Mouse (Mus musculus): ENCODE measurements around the gene Bnc1.

The Bnc1 gene

DNA sequence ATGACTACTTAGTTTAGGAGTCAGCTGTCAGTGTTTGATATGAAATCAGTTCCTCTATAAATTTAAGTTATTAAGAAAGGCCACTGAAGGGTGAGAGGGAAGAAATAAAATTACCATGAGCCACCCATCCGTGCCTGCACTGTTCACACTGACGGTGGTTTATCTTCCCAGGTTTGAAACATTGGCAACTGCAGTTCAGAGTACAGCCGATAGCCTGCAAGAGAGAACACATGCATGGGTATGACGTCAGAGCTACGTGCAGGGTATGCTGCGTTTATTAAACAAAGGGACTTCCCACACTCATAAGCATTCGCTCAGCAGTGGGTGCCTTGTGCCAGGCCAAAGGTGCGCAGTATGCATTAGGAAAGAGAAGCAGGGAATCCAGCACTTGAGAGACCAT, 13.8 kb downstream of the Bnc1 start:
- in situ Hi-C loops (cut with MboI; ENCODE audit: unreplicated experiment in 2 of 2) = no loop called here

DNA sequence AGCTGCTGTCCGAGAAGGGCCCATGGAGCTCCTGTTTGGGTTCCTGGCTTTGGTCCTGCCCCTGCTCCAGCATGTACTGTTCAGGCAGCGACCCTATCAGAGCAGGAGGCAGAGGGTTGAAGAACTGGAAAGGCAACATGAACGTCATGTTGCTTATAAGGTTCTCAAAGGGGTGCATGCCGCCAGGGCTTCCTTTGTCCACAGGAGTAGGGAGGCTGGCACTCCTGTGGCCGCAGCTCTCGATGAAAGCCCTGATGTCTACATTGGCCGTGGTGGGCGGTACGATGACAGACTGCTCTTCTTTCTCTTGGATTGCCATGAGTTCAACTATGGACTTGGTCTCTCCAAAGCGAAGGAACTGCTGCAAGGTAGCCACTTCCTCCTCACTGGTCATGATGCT, 17.5 kb downstream of the Bnc1 start:
- in situ Hi-C loops (cut with MboI; ENCODE audit: unreplicated experiment in 2 of 2) = no loop called here

DNA sequence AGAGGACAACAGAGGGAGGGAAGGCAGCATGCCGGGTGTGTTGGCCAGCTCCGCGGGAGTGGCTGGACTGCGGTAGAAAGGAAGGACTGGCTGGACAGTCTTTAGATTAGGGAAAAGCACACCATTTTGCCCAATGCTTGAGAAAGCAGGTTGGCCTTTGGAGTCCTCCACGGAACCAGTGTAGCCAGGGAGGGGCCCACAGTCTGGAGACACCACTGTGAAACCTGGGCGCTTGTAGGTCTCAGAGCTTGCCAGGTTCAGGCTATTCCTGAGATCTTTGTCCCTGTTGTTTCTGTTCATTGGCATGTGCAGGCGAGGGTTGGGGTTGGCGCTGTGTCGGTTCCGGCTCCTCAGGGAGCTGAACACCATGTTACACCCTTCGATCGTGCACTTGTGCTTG, 18.2 kb downstream of the Bnc1 start:
- in situ Hi-C loops (cut with MboI; ENCODE audit: unreplicated experiment in 2 of 2) = no loop called here

DNA sequence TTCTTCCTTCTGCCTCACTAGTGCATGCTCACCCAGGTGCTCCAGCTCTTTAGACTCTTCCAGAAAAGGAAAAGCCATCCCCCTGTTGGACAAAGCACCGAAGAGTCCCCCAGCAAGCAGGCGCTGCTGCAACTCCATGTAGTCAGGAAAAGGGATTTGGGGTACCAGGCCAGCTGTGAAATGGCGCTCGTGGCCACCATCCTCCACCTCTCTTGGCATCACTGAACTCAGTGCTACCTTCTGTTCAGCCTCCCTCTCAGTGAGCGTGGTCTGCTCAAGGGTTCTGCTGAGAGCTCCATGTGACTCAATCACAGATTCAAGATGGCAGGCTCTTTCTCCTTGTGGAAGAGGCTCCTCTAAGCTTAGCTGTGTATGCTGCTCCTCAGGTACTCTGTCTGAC, 18.8 kb downstream of the Bnc1 start:
- in situ Hi-C loops (cut with MboI; ENCODE audit: unreplicated experiment in 2 of 2) = no loop called here

DNA sequence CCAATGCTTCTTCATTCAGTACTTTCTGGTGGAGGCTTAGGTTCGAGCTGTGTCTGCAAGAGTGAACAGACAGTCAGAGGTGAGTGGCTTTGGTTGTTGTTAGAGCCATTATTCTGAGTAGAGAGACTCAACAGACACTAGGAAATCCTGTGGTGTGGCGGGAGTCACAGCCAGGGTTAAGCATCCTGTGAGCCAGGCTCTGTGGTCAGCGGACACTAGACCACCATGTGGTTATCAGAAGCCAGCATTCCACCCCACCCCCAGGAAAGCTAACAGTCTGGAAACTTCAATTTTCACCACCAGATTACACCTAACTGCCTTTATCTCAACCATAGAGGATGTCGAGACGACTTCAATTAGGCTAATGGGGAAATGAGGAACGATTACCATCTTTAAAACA, 23.1 kb downstream of the Bnc1 start:
- in situ Hi-C loops (cut with MboI; ENCODE audit: unreplicated experiment in 2 of 2) = loop anchor here in 1 of 2 experiments (10.0 kb wide), 1 partner anchor 1586 kb away; no protein-coding TSS in a partner anchor

DNA sequence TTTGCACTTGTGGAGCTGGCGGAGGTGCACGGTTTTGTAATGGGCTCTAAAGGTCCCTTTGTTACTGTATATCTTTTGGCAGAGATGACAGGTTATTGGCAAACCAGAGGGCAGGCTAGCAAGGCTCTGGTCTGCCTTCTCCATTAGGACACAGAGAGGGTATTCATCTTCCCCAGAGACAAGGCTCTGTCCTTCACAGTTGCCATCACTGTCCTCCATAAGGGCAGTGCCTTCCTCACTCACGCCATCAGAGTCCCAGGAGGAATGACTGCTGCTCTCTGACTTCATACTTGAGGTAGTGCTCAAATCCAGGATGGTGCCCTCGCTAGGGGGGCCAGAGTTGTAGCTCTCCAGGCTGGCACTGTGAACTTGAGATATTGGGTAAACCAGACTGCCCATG, 23.6 kb downstream of the Bnc1 start:
- in situ Hi-C loops (cut with MboI; ENCODE audit: unreplicated experiment in 2 of 2) = loop anchor here in 1 of 2 experiments (10.0 kb wide), 1 partner anchor 1586 kb away; no protein-coding TSS in a partner anchor

DNA sequence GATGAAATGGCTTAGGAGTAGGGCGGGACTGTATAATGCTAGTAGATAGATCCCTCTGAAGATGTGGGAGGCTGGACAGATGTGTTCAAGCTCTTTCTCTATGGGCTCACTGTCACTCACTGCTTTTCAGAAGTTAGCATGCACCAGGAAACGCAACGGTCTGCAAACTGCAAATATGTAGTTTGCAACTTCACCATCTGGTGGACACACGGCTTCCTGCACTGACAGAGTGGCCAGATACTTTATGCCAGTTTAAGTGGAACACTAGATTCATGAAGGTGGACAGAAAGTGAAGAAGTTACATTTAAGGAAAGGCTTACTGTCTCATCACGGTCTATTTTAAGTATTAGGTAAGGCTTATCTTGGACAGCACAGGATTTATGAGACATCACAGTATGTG, 25.9 kb downstream of the Bnc1 start:
- in situ Hi-C loops (cut with MboI; ENCODE audit: unreplicated experiment in 2 of 2) = loop anchor here in 1 of 2 experiments (10.0 kb wide), 1 partner anchor 1589 kb away; no protein-coding TSS in a partner anchor

DNA sequence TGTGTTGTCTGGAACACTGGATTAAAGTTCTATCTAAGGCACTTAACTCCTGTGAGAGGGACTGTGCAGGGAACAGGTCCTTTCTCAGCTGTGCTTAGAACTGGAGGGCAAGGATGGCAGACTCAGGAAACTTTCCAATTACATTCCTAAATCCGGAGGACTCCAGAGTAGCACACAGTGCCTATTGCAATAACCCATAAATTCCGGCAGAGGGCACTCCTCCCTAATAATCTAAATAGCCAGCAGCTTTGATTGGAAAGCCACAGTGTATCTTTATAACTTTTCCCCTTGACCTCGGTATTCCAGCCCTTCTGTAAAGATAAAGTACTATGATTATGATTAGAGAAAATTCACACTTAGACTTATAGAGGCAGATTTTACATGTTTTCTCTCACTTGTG, 32.4 kb downstream of the Bnc1 start:
- in situ Hi-C loops (cut with MboI; ENCODE audit: unreplicated experiment in 2 of 2) = loop anchor here (5.0 to 10.0 kb wide), 7 partner anchors 85 to 1595 kb away; partner anchors contain the start of gene 3110040N11Rik (in 1 of the 2)

DNA sequence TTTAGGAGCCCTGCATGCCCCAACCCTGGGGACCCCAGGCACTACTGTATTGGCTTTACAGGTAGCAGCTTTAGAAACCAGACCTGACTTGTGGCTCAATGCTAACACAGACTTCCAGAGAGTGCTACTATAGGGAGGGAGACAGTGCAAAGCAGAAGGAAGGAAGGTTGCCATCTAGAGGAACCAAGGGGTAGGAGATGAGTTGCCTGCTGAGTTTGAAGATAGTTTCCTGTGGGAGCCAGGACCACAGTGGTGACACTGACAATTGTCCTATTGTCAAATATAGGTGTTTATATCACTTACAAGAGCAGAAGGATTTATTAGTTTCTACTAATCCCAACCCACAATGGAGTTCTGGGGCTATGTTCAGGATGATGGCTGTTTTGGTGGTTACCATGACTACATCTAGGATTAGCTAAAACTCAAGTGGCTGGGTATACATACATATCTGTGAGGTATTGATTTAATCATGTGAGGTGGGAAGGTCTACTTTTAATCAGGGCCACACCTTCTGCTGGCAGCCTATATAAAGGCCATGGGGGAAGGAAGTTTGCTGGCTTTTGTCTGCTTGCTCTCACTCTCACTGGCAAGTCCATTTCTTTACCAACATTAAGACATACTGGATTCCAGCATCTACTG, 37.8 kb downstream of the Bnc1 start:
- in situ Hi-C loops (cut with MboI; ENCODE audit: unreplicated experiment in 2 of 2) = loop anchor here (5.0 to 10.0 kb wide), 4 partner anchors 80 to 310 kb away; partner anchors contain the start of gene 3110040N11Rik (in 2 of the 2)

DNA sequence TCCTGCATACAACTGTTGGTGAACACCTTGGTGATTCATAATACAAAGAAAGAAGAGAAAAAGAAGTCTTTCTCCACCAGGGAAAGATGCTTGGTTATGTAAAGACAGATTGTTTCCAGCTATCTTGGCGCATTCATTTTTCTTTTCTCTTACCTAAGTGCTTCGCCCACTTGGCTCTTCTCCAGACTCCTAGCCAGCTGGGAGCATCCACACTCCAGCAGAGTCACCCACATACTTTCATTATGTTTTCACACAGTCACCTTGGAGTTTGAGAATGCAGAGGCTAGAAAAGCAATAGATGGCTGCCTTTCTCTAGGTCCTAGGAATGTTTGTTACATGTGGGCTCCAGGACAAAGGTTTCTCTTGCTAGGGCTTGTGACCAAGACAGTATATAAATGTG, 41.6 kb downstream of the Bnc1 start:
- in situ Hi-C loops (cut with MboI; ENCODE audit: unreplicated experiment in 2 of 2) = loop anchor here (5.0 to 10.0 kb wide), 4 partner anchors 76 to 314 kb away; partner anchors contain the start of gene 3110040N11Rik (in 2 of the 2)

DNA sequence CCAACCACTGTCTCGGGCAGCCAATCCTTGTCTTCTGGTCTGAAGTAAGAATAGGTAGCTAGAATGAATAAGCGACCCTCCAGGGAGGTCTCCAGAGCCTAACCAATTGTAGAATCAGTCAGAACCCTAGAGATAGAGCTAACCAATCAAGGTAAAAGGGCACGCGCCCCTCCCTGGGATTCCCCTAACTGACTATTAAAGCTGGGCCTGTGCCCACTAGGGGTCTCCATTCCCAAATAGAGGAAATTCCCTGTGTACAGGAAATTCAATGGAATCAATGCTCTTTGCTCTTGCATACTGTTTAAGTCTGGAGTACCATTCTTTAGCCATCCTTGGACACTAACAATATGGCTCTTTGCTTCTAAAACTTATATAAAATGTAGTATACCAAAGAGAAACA, 46.7 kb downstream of the Bnc1 start:
- in situ Hi-C loops (cut with MboI; ENCODE audit: unreplicated experiment in 2 of 2) = no loop called here

DNA sequence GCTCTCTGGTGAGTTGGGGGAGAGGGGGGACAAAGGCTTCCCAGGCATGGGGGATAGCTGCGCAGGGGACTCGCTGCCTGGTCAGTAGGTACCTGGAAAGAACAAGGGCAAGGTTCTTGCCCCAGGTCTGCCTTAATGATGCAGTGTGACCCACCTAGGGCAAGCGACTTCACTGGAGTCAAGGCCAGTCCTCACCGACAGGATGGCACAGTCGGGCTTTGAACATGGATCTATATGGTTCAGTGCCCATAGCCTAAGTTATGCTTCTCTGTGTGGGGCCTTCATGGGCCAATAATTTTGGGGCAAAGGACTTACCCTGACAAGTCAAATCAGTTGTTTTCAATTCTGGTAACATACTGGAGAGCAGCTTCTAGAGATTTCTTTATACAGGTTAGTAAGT, 57.3 kb downstream of the Bnc1 start:
- in situ Hi-C loops (cut with MboI; ENCODE audit: unreplicated experiment in 2 of 2) = no loop called here

DNA sequence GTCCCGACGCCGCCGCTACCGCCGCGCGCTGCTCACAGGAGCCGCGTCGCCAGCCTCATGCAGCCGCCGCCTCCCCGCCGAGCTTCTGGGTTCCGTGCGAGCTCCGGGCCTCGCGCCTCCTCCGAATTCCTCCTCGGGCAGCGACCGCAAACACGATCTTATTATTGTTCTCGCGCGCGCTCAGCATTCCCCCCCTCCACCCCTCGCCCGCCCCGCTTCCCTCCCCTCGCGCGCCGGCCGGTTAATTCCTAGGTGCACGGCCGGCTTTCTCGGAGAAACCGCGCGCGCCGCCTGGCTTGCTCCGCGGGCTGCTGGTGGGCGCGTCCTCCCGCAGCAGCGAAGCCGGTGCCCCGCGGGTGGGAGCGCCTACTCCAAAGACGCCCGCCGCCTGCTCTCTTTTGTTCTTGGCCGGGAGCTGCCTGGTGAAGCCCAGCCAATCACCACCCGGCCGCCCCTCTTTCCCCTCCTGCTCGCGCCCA, 57.8 kb downstream of the Bnc1 start, which contains the start of gene Hdgfl3:
TSS of gene Hdgfl3 (minus strand) at position 207 of the 479 bp plus-strand sequence.
- in situ Hi-C loops (cut with MboI; ENCODE audit: unreplicated experiment in 2 of 2) = no loop called here

DNA sequence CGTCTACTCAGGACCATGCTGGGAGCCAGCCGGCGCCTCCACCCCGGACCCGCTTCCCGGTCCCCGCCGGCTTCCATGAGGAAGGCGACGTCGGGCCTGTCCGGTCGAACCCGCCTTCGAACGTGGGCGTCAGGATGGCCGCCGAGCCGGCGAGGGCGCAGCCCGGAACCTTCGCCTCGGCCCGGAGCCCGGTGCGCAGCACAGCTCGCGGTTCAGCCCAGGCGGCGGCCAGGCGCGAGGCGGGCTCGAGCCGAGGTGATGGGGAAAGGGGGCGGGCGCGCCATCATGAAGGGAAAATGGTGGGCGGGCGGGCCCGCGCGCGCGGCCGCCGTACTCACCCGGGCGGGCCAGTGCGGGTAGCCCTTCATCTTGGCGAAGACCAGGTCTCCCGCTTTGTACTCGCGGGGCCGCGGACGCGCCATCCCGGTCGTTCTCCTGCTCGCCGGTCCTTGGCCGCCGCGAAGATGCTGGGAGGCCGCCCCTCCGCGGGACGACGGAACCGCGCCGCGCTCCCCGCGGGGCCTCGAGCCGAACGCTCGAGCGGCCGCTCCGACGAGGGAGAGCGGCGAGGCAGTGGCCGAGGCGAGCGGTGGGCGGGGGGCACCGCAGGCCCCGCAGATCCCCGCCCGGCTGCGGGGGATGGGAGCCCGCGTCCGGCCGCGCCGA, 58.4 kb downstream of the Bnc1 start:
- in situ Hi-C loops (cut with MboI; ENCODE audit: unreplicated experiment in 2 of 2) = no loop called here

DNA sequence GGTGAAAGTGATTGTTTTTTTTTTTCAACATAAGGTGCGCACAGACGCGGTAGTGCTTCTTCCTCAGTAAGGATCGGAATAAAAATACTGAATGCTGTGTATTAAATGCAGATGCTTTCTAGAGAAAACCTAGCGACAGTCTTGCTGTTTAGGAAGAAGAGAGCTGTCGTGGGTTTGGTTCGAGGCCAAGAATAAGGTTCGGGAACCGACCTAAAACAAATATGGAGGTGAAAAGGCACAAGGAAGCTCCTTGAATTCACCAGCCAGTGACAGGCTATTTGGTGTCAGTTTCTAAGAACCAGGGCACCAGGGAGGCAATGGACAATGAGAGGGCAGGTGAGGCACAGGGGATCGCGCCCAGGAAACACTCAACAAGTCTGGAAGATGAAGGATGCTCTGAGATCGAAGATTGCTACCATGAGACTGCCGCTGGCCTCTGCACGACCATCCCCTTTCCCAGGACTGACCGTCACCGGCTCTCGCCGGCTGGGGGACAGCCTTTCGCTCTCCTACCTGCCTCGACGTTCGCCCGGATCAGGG, 59.0 kb downstream of the Bnc1 start:
- in situ Hi-C loops (cut with MboI; ENCODE audit: unreplicated experiment in 2 of 2) = no loop called here

DNA sequence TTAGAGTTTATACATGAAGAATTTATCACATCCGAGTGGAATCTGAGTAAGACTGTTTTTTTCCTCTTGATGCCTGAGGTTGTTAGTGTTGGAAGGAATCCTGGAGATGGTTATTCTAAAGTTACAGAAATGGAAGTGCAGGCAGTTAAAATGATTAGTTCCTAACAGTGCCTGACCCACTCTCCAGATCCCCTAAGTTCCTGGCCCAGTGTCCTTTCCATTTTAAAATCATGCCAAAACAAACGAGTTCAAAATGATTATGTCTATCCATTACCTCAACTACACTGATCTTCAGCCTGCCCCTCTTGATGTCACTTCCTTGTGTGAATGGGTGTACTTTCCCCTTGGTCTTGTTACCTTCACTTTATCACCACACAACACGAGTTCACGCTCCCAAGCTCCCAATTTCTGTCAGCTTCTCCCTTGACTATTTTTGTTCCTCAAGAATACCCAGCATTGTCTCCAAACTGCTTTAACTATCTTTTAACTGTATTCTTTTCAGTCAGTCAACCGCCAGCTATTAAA, 59.5 kb downstream of the Bnc1 start:
- in situ Hi-C loops (cut with MboI; ENCODE audit: unreplicated experiment in 2 of 2) = no loop called here

DNA sequence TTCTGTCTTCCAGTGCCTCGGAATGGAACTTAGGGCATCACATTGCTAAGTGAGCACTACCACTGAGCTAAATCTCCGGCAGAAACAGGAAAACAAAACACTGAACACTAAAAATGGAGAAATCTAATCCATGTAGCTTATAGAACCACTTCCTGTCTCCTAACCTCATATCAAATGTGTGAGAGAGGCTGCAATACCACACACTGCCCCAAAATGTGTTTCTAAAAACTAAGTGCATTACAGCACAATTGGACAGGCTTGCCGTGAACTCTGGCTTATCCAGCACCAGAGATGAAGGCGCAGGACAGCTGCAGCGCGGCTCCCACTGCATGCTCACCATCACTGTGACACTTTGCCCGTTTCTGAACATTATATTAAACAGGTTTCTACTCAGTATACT, 63.1 kb downstream of the Bnc1 start:
- in situ Hi-C loops (cut with MboI; ENCODE audit: unreplicated experiment in 2 of 2) = no loop called here

DNA sequence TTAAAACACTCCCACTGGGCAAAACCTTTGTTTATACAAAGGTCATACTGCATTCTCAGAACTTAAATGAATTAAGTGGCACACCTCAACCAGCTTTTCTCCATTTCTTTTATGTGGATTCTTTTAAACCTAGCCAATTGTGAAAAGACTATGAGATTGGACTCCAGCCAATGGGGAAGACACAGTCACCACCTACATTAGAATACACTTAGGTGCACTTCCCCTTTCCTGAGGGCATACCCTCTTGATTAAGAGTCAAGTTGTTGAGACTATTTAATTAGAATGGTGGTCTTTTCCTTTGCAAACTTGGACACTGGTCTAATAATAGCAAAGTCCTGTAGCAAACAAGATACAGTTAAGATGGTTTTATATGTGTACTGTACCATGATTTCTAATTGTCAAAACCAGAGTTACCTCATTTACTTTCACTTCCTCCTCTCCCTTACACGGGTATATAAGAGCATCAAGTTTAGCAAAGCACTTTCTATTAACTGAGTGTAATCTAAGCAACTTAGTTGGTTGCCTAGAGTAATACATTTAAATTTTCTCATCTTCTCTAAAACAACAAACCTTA, 70.6 kb downstream of the Bnc1 start:
- in situ Hi-C loops (cut with MboI; ENCODE audit: unreplicated experiment in 2 of 2) = no loop called here

DNA sequence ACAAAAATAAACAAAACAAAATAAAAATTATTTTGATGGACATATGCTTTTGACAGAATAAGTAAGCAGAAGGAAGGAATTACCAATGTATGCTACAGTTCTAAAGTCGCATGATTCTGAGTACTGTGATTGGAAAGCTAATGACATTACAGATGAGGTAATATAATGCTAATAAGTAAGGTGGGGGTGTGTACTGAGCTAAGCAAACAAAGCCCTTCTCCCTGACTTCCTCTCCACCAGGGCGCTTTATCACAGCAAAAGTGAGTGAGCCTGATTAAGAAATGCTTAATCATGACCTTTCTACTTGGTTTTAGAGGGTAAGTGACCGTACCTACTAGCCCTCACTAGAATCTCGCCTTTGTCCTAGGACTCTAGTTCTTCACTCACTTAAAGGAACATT, 71.8 kb downstream of the Bnc1 start:
- in situ Hi-C loops (cut with MboI; ENCODE audit: unreplicated experiment in 2 of 2) = no loop called here

DNA sequence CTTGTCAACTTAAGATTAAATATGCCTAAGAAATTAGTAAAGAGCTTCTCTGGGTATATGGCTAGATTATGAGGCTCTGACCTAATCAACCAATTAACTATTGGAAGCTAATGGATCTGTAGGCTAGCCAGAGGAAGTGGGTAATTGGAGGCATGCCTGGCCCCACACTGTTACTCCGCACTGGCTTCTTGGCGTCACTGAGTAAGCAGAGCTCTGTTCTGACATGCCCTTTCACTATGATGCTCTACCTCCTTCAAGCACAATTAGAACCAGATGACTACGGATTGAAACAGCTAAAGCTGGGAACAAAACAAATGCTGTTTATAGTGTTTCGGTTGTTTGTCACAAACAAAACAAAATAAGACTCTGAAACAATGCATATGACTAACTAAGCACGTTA, 73.8 kb downstream of the Bnc1 start:
- in situ Hi-C loops (cut with MboI; ENCODE audit: unreplicated experiment in 2 of 2) = no loop called here
